Mouse (Mus musculus) bone marrow macrophage, adult 2 months (primary cell): Measurements from ENCODE around the gene Dcaf4. TPM values are rescaled to one million over a fixed set of nuclear protein-coding genes. Genes with fewer than 3 reads are reported as not detected.

ENCODE experiments used
- H3K27ac ChIP-seq: 2 replicates; pipeline ENCODE4 v1.5.1; 2012; ENCODE audit warnings: low read depth, low read length; ENCODE audit not compliant: insufficient read depth
- H3K4me1 ChIP-seq: 2 replicates; pipeline ENCODE4 v1.6.1; 2012; ENCODE audit warnings: low read length; ENCODE audit not compliant: control insufficient read depth, insufficient read depth
- H3K4me3 ChIP-seq: 2 replicates; pipeline ENCODE4 v1.5.1; 2012; ENCODE audit warnings: mild to moderate bottlenecking, low read length, moderate library complexity; ENCODE audit not compliant: insufficient read depth
- CTCF ChIP-seq: IDR thresholded peaks from 2 replicates; pipeline ENCODE4 v1.5.1; 2012; ENCODE audit warnings: low read depth, mild to moderate bottlenecking, low read length, moderate library complexity
- POLR2A ChIP-seq: IDR thresholded peaks from 2 replicates; pipeline ENCODE4 v1.6.1; 2012; ENCODE audit warnings: mild to moderate bottlenecking, low read depth, low read length, borderline replicate concordance
- polyA plus RNA-seq: library from polyadenylated mRNA; stranded (reverse); fragments of >200 nt; gene quantifications from 2 replicates; pipeline ENCODE4 v1.2.4, GENCODE M21; 2012; ENCODE audit not compliant: missing spikeins, insufficient read depth, insufficient read length

Dcaf4 gene
- polyA plus RNA-seq, result 8.2 and 10.3 TPM in 2 replicates

GRCm38 (mm10) chr12:83520311-83520890 lies at the start of gene Dcaf4:
Gene Dcaf4 (plus strand): TSS chr12:83520466.
- TF ChIP-seq CTCF (no peak), POLR2A (no peak)
- H3K27ac ChIP-seq, result peak within 1 kb of the TSS; percentile 23; the same call in 1 of the 2 replicates
- peaks cover 9% of the 10 kb centered on the region for H3K4me1 ChIP-seq
- peak within 1 kb of the TSS; percentile 93 for H3K4me3 ChIP-seq

GRCm38 (mm10) chr12:83471760-83472159 lies 48.5 kb upstream of the Dcaf4 start:
- no peaks in the 10 kb centered on the region for H3K4me1 ChIP-seq
- H3K27ac ChIP-seq, result no peak overlapping the region
- TF ChIP-seq POLR2A (no peak), CTCF (no peak)
- no peak overlapping the region for H3K4me3 ChIP-seq

- Histone ChIP-seq H3K27ac (no peak overlapping the region), H3K4me3 (no peak overlapping the region), H3K4me1 (no peaks in the 10 kb centered on the region)
- no peak for TF ChIP-seq CTCF
- TF ChIP-seq POLR2A, result no peak
Measured at GRCm38 (mm10) chr12:83473987-83474600, 46.2 kb upstream of the Dcaf4 start.

- TF ChIP-seq POLR2A (no peak), CTCF (no peak)
- no peak overlapping the region for H3K4me3 ChIP-seq
- no peaks in the 10 kb centered on the region for H3K4me1 ChIP-seq
- H3K27ac ChIP-seq, result no peak overlapping the region
Measured at GRCm38 (mm10) chr12:83475419-83475818, 44.8 kb upstream of the Dcaf4 start.

- H3K27ac ChIP-seq, result no peak overlapping the region
- TF ChIP-seq CTCF (no peak), POLR2A (no peak)
- H3K4me3 ChIP-seq, result no peak overlapping the region
- no peaks in the 10 kb centered on the region for H3K4me1 ChIP-seq
Measured at GRCm38 (mm10) chr12:83476277-83476676, 44.0 kb upstream of the Dcaf4 start.

GRCm38 (mm10) chr12:83479140-83479539 lies 41.1 kb upstream of the Dcaf4 start:
- H3K4me3 ChIP-seq, result no peak overlapping the region
- no peaks in the 10 kb centered on the region for H3K4me1 ChIP-seq
- H3K27ac ChIP-seq, result no peak overlapping the region
- TF ChIP-seq CTCF, result no peak
- no peak for TF ChIP-seq POLR2A

- Histone ChIP-seq H3K4me1 (no peaks in the 10 kb centered on the region), H3K27ac (no peak overlapping the region), H3K4me3 (no peak overlapping the region)
- TF ChIP-seq CTCF, result no peak
- no peak for TF ChIP-seq POLR2A
Measured at GRCm38 (mm10) chr12:83479818-83480401, 40.4 kb upstream of the Dcaf4 start.

- Histone ChIP-seq H3K4me3 (no peak overlapping the region), H3K4me1 (no peaks in the 10 kb centered on the region)
- TF ChIP-seq CTCF, result no peak
- TF ChIP-seq POLR2A, result no peak
Measured at GRCm38 (mm10) chr12:83481439-83481838, 38.8 kb upstream of the Dcaf4 start.

GRCm38 (mm10) chr12:83483653-83484052 lies 36.6 kb upstream of the Dcaf4 start:
- TF ChIP-seq POLR2A, result no peak
- TF ChIP-seq CTCF, result no peak
- no peaks in the 10 kb centered on the region for H3K4me1 ChIP-seq
- no peak overlapping the region for H3K4me3 ChIP-seq

More at GRCm38 (mm10) chr12:83481439-83481838, 38.8 kb upstream of the Dcaf4 start:
- no peak overlapping the region for H3K27ac ChIP-seq

GRCm38 (mm10) chr12:83484855-83485745 lies 35.2 kb upstream of the Dcaf4 start:
- Histone ChIP-seq H3K4me3 (no peak overlapping the region), H3K27ac (no peak overlapping the region), H3K4me1 (no peaks in the 10 kb centered on the region)
- TF ChIP-seq CTCF (peak; percentile 32; the same call in 1 of the 2 replicates), POLR2A (no peak)

More at GRCm38 (mm10) chr12:83483653-83484052, 36.6 kb upstream of the Dcaf4 start:
- H3K27ac ChIP-seq, result no peak overlapping the region
